Mouse (Mus musculus) gastrocnemius, adult 2 months (tissue): ENCODE results near the gene Sdc4. TPM values are rescaled to one million over a fixed set of nuclear protein-coding genes. Genes with fewer than 3 reads are reported as not detected.

Experiments
- DNase-seq: peaks from one replicate; pipeline ENCODE4 v3.0.0; 2022
- H3K27ac ChIP-seq: fragments of 200-600 bp; 2 replicates; pipeline ENCODE4 v1.8.1; 2022; ENCODE audit warnings: mild to moderate bottlenecking
- H3K4me3 ChIP-seq: fragments of 200-600 bp; 2 replicates; pipeline ENCODE4 v1.8.1; 2022; ENCODE audit warnings: mild to moderate bottlenecking, moderate library complexity
- CTCF ChIP-seq: fragments of 200-600 bp; IDR thresholded peaks from 2 replicates; pipeline ENCODE4 v1.8.1; 2022; ENCODE audit warnings: antibody characterized with exemption, mild to moderate bottlenecking, moderate library complexity
- intact Hi-C: fragments of 180-260 bp; cut with DNase I; formaldehyde crosslinking; loops from one replicate; pipeline ENCODE4 v1.15.1; 2025
- total RNA-seq, 2 experiments: library from RNA; stranded (reverse); gene quantifications; 2 replicates each; pipeline ENCODE4 v1.2.3; 2021

The Sdc4 gene
- total RNA-seq, 2 experiments from 2014 or later, result 39.8 to 95.4 TPM

DNA sequence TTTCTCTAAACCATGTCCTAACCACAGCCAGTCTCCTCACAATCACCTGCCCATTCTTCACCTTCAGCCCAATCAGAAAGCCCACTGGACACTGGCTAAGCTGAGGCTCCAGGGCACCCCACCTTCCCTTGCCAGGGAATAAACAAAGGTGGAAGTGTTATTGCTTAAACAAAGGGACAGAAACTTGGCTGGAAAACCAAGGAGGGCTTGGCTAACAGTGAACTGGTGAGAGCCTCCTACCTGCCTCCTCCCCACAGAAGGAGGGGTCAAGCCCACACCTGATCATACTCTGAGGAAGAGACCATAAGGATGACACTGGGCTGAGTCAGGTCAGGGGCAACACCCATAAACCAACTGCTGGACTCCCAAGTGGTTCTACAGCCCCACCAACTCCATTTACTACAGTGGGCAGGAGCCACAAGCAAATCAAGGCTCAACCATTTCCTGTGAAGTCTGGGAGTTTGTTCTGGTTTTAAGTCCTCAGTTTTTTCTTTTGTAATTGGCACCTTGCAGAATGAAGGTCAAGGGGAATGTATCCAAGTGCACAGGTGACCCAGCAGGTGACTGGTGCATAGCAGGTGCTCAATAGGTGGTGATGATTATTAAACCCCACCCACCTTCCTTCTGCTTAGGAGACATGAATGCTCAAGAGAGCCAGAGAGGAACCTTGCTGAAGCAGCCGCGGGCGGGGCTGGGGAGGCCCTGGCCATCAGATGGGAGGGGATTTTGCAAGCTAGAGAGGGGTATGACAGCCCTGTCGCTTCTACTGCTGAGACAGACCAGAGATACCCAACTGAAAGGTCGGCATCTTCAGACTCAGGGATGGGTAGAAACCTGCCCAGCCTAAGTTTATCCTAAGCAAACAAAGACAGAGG lies 8.2 kb downstream of the Sdc4 start:
- Histone ChIP-seq H3K27ac (peak overlapping the region; percentile 97), H3K4me3 (peak overlapping the region; percentile 55)
- TF ChIP-seq CTCF, result no peak
- intact Hi-C loops, result no loop called here
- no peak for DNase-seq

DNA sequence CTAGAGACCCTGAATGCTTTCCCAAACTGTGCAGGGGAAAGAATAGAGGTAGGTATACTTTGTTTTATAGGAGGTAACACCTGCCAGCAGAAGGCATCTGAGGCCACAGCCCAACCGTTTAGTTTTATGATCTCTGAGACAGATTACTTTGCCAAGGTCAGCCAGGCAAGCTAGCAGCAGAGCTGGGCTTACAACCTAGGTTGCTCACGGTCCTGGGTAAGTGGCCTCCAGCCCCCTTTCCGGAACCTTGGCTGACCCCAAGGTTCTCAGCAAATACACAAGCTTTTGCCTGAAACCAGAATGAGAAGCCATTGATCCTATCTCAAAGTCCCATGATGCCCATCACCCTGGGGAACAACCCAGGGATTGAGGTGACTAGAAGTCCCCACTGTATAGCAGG lies 9.0 kb downstream of the Sdc4 start:
- DNase-seq, result peak; percentile 41
- peak overlapping the region; percentile 97 for H3K27ac ChIP-seq
- no peak for TF ChIP-seq CTCF
- intact Hi-C loops, result no loop called here
- peak overlapping the region; percentile 55 for H3K4me3 ChIP-seq

DNA sequence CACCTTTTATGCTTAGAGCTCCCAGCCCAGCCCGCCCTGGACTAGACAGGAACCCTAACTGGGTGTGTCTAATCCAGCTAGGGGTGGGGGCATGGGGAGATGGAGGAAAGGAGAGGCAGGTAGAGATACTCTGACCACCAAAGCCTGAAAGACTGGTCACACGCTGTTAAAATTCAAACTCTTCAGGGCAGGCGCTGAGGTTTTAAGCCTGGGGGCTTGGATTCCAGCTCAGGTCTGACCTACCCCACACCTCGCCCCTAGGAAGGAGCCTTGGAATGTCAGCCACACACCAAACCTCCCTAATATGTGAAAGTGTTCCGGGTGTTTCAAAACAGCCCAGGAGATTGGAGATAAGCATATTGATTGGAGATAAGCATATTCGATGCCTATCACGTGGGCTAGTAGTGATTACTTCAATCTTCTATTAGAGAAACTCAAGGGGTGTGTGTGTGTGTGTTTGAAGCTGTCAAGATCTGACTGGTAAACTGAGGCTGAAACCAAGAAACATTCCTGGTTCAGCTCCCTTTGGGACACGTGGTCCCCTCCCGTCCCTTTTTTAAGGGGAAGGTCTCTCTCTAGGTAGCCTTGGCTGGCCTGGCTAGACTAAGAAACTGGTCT lies 10.3 kb downstream of the Sdc4 start:
- H3K27ac ChIP-seq, result peak overlapping the region; percentile 97
- DNase-seq, result no peak
- TF ChIP-seq CTCF, result no peak
- peak overlapping the region; percentile 55 for H3K4me3 ChIP-seq
- intact Hi-C loops, result no loop called here

DNA sequence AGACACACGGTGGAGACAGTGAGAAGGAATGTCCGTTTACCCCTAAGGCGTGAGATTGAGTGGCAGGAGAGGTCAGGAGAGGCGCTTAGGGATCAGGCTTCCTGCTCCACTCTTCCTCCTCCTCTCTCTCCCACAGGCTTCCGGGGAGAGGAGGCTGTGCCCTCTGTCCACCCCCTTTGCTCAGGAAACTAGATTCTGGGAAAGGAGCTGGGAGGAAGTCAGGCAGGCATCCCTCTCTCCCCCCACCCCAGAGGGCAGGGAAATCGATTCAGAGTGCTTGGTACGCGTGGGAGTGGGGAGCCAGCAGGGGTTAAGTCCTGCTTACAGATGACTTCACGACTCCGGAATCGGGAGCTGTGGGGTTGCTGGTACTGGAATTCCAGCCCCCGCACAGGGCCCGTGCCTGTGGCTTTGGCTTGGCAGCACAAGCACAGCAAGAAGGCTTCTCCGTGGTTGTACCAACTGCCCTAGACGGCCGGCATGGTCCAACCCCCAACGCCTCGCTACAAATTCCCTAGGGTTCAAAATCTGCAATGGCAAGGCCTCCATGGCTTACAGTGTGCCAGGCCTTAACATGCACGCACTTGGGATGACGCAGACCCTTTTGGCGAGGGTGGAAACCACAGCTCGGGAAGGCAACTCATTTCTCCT lies 11.0 kb downstream of the Sdc4 start:
- Histone ChIP-seq H3K4me3 (peak overlapping the region; percentile 55), H3K27ac (peak overlapping the region; percentile 97)
- TF ChIP-seq CTCF, result no peak
- intact Hi-C loops, result no loop called here
- peak; percentile 77 for DNase-seq

DNA sequence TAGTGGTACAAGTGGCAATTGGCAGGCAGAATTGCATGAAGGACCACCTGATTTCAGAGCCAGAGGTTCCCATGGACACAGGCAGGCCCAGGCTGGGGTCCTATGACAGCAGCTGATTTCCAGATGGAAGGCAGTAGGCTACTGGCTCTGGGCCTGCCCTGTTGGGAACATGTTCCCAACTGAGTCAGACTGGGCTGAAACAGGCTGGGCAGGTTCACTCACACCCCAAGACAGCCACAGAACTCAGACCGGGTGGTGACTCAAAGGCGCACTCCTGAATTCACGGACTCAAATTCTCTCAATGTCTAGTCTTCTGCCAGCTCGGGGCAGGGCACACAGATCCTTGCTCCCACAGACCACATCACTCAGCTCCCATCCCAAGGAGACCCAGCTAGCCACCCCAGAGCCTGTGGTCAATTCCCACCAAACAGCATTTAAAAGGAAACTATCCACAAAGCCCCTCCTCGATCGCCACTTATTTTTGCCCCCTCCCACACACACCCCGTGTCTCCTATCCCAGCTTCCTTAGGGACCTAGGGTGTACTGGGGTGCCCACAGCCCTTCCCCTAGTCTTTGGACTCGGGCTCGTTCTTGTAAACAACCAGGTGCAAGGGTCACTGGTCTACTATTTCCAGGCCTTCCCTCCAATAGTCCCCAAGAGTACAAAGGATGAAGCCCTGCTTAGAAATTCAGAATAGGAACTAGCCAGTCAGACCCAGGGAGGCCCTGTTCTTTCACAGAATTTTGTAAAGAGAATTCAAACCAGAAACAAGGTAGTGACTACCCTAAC lies 11.8 kb downstream of the Sdc4 start:
- peak overlapping the region; percentile 97 for H3K27ac ChIP-seq
- intact Hi-C loops, result no loop called here
- peak; percentile 62 for DNase-seq
- H3K4me3 ChIP-seq, result peak overlapping the region; percentile 55
- no peak for TF ChIP-seq CTCF

DNA sequence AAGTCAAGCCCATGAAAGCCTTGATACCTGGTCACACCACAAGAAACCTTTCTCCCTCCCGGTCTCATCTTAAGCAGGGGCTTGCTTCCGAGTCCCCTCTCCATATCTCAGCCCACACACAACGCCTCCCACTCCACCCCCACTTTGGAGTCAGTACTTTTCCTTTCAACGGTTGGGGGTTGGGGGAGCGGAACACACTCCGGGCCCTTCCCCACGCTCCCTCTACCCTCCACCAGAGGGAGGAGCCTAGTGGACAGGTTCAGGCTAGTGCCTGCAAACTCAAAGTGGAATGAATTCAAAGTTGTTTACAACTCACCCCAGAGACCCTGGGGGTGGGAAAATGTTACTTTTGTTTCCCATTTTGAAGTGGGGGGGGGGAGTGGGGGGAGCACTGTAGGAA lies 13.0 kb downstream of the Sdc4 start:
- intact Hi-C loops, result no loop called here
- peak overlapping the region; percentile 97 for H3K27ac ChIP-seq
- no peak for DNase-seq
- H3K4me3 ChIP-seq, result no peak overlapping the region
- no peak for TF ChIP-seq CTCF

DNA sequence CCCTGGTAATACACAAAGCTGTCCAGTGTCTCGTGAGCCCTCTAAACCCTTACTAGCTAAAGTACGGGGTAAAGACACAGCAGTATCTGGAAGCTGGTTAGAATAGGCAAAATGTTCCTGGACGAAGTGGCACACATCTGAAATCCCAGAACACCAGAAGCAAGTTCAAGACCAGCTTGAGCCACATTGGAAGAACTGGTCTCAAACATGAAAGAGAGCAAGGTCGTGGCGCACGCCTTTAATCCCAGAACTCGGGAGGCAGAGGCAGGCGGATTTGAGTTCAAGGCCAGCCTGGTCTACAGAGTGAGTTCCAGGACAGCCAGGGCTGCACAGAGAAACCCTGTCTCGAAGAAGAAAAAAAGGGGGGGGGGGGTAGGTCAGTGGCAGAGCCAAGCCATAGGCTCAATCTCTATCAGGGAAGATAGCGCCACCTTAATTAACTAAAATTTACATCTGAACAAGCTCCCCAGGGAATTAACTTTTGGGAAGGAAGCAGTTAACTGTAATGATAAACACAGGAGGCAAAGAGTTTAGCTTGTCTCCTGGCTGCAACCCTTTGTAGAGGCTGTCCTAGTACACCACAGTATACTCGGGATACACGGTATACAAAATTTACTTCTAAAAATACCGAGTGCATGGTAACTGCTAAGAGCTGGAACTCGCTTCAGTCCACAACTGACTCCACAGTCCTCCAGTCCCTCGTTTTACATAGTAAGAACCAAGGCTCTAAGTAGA lies 13.6 kb downstream of the Sdc4 start:
- DNase-seq, result no peak
- peak overlapping the region; percentile 97 for H3K27ac ChIP-seq
- no peak for TF ChIP-seq CTCF
- H3K4me3 ChIP-seq, result no peak overlapping the region
- intact Hi-C loops, result no loop called here

DNA sequence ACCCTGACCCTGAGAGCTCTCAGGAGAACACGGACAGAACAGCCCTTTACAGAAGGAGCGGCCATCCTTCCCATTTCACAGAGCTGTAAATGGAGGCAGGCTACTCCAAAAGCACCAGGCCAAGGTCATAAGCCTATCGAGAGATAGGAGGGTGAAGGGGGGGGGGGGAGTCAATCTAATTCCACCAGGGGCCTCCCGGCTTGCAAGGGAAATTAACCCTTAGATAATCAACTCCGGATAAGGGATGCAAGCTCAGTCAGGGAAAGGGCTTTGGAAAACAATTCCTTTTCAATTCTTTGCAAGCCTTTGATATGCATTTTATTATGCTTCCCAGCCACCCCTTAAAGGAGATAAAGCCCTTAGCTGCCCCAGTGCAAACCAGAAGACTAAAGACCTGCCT lies 15.2 kb downstream of the Sdc4 start:
- intact Hi-C loops, result no loop called here

DNA sequence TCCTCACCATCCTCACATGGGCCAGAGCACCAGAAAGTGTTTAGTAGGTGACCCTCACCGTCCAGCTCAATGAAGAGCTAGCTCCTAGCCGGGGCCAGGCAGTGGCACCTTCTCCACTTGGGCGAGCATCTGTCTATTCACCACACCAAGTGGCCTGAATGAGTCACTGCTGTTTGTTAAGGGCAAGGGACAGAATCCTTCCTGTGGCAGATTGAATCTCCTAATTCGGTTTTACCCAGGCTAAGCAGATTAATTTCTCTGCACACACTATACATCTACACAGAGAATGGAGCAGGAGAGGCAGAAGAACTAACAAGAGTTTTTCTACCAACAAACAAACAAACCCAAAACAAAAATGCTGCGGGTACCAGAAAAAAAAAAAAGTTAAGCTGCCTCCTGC lies 16.7 kb downstream of the Sdc4 start:
- H3K4me3 ChIP-seq, result no peak overlapping the region
- no peak for TF ChIP-seq CTCF
- H3K27ac ChIP-seq, result peak overlapping the region; percentile 36
- intact Hi-C loops, result loop anchor here (2.0 kb wide), 1 partner anchor 14 kb away; no protein-coding TSS in a partner anchor
- no peak for DNase-seq

More for the DNA sequence above, 15.2 kb downstream of the Sdc4 start:
- DNase-seq, result no peak
- H3K4me3 ChIP-seq, result no peak overlapping the region
- H3K27ac ChIP-seq, result peak overlapping the region; percentile 36
- no peak for TF ChIP-seq CTCF

DNA sequence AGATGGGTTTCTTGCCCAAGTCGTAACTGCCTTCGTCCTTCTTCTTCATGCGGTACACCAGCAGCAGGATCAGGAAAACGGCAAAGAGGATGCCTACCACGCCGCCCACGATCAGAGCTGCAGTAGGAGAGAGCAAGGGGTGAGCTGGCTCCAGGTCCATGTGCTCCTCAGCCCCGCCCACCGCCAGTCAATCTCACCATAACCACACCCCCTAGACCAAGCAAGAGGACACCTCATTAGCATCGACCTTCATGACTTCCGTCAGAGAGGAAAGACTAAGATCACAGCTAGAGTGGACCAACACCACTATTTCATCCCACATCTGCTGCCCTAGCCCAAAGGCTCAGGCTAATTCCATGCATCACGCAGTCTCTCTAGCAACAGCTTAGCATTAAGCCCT lies 17.6 kb downstream of the Sdc4 start:
- Histone ChIP-seq H3K4me3 (no peak overlapping the region), H3K27ac (peak overlapping the region; percentile 35; the same call in 1 of the 2 replicates)
- intact Hi-C loops, result loop anchor here (2.0 kb wide), 1 partner anchor 15 kb away; no protein-coding TSS in a partner anchor
- TF ChIP-seq CTCF, result no peak
- no peak for DNase-seq

DNA sequence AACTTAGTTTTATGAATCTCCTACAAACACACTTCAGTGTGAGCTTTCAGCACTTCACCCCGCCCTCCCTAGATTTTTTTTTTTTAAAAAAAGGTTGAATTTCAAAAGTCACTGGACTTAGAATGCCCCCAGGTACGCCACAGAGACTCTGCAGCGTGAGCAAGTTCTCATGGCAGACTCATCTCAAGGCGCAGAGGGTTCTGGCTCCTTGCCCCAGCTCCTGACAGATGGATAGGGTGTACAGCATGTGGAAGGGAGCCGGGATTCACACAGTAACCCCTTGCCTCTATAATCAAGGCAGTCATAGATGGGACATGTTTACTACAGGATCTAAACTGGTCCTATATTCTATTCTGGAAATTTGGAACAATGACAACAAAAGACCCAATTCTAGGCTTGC lies 18.3 kb downstream of the Sdc4 start:
- intact Hi-C loops, result no loop called here
- TF ChIP-seq CTCF, result no peak
- peak overlapping the region; percentile 35; the same call in 1 of the 2 replicates for H3K27ac ChIP-seq
- no peak overlapping the region for H3K4me3 ChIP-seq
- peak; percentile 76 for DNase-seq
